Mouse (Mus musculus) lung, postnatal 14 days (tissue): ENCODE results near the gene Nr5a2.
A peak's percentile ranks its signal among the peaks of the same experiment; 100 is the strongest.
"Not testable (repeated sequence)": the region's sequence is repeated elsewhere in the genome, so short reads cannot be mapped to it uniquely, and the experiment has no call there.

ENCODE experiments used
- DNase-seq: peaks from one replicate; pipeline ENCODE4 v3.0.0; 2021

The Nr5a2 gene

GRCm38 (mm10) chr1:136832305-136833152, 127.7 kb downstream of the Nr5a2 start:
- peak; percentile 12 for DNase-seq

GRCm38 (mm10) chr1:136830992-136831391, 129.3 kb downstream of the Nr5a2 start:
- no peak for DNase-seq

- no peak for DNase-seq
These were observed 130.3 kb downstream of the Nr5a2 start for GRCm38 (mm10) chr1:136829931-136830330.

- DNase-seq = no peak
These were observed 136.4 kb downstream of the Nr5a2 start for GRCm38 (mm10) chr1:136823897-136824296.

GRCm38 (mm10) chr1:136800625-136801024, 159.6 kb downstream of the Nr5a2 start:
- DNase-seq = no peak

- no peak for DNase-seq
These were observed 163.7 kb downstream of the Nr5a2 start for GRCm38 (mm10) chr1:136796361-136797090.

GRCm38 (mm10) chr1:136792957-136793883, 167.0 kb downstream of the Nr5a2 start:
- DNase-seq = not testable (repeated sequence)
